Mouse (Mus musculus) liver, embryonic 16.5 days (tissue): ENCODE data around the gene Myl9. TPM values are rescaled to one million over a fixed set of nuclear protein-coding genes. Genes with fewer than 3 reads are reported as not detected.
A peak's percentile ranks its signal among the peaks of the same experiment; 100 is the strongest.

Experiments used
- ATAC-seq: fragments of 200-750 bp; cut with Nextera tagmentation; 2 replicates; pipeline ENCODE4 v1.8.0; 2017; ENCODE audit warnings: low read depth, mild to moderate bottlenecking, moderate number of reproducible peaks, moderate library complexity
- H3K27ac ChIP-seq: fragments of 300-500 bp; sonication (generic); 2 replicates; pipeline ENCODE4 v1.5.1; 2014; ENCODE audit warnings: mild to moderate bottlenecking, low read length
- H3K27me3 ChIP-seq: fragments of 300-500 bp; sonication (generic); 2 replicates; pipeline ENCODE4 v1.6.1; 2014; ENCODE audit warnings: low read depth, low read length, mixed read lengths; ENCODE audit not compliant: control insufficient read depth, insufficient read depth
- H3K36me3 ChIP-seq: fragments of 300-500 bp; sonication (generic); 2 replicates; pipeline ENCODE4 v1.6.1; 2014; ENCODE audit warnings: mild to moderate bottlenecking; ENCODE audit not compliant: control insufficient read depth, insufficient read depth
- H3K4me1 ChIP-seq: fragments of 300-500 bp; sonication (generic); 2 replicates; pipeline ENCODE4 v1.6.1; 2014; ENCODE audit warnings: low read depth, low read length, mixed read lengths; ENCODE audit not compliant: control insufficient read depth
- H3K4me2 ChIP-seq: fragments of 300-500 bp; sonication (generic); 2 replicates; pipeline ENCODE4 v1.6.1; 2014; ENCODE audit warnings: low read depth, low read length, mixed read lengths
- H3K4me3 ChIP-seq: fragments of 300-500 bp; sonication (generic); 2 replicates; pipeline ENCODE4 v1.5.1; 2014; ENCODE audit warnings: low read depth, mild to moderate bottlenecking, low read length
- H3K9ac ChIP-seq: fragments of 300-500 bp; sonication (generic); 2 replicates; pipeline ENCODE4 v1.6.1; 2014; ENCODE audit warnings: low read depth, low read length
- H3K9me3 ChIP-seq: fragments of 300-500 bp; sonication (generic); replicated peaks from 2 replicates; pipeline ENCODE4 v1.6.1; 2016; ENCODE audit warnings: low read length; ENCODE audit not compliant: control insufficient read depth
- WGBS: fragments of 180-500 bp; shearing (Covaris S2); extraction: QIAGEN DNeasy Blood & Tissue Kit; methylation state at CpG from one replicate; pipeline ENCODE4 v1.1.7; 2014; ENCODE audit not compliant: insufficient replicate concordance; 5-methylcytosine and 5-hydroxymethylcytosine counted together
- polyA plus RNA-seq: library from polyadenylated mRNA; unstranded; fragments of >200 nt; fragmentation: Nextera tagmentation; extraction: Ambion mirVana; gene quantifications from 2 replicates; pipeline ENCODE4 v1.2.1, GENCODE M21; 2015

Gene Myl9
- polyA plus RNA-seq, 1 experiment from 2014 or later = 56.1 TPM

- no peak overlapping the region for H3K27ac ChIP-seq
- H3K9me3 ChIP-seq = no peaks in the 10 kb centered on the region
- H3K4me1 ChIP-seq = peaks cover 6% of the 10 kb centered on the region
- no peak overlapping the region for H3K4me3 ChIP-seq
- WGBS = 58% methylated on average over 7 of the region's 7 CpGs
- H3K36me3 ChIP-seq = no peaks in the 10 kb centered on the region
- ATAC-seq = no peak
- H3K4me2 ChIP-seq = no peak overlapping the region
- H3K27me3 ChIP-seq = no peaks in the 10 kb centered on the region
- H3K9ac ChIP-seq = no peak overlapping the region
Measured at GRCm38 (mm10) chr2:156736846-156737245, 38.4 kb upstream of the Myl9 start.

DNA sequence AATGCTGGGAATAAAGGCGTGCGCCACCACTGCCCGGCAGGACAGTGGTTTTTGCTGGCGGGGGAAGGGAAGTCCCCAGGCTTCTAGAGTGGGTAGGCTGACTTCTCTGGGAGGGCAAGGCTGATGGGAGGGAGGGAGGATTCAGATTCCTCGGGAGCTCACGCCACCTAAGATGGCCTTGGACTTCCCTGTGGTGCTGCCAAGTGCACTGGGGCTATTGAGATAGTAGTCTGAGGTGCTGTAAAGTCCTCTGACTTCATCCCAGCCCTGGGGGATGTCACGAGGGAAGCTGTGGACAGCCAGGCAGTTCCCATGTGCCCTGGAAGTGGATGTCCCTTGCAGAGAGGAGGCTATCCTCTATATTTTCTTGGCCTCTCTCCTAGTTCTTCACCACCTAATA lies 37.2 kb upstream of the Myl9 start:
- 71% methylated on average over 7 of the region's 7 CpGs for WGBS

GRCm38 (mm10) chr2:156741265-156741664 lies 34.0 kb upstream of the Myl9 start:
- no peak overlapping the region for H3K9ac ChIP-seq
- WGBS = 68% methylated on average over 9 of the region's 9 CpGs
- no peak overlapping the region for H3K4me3 ChIP-seq
- H3K36me3 ChIP-seq = no peaks in the 10 kb centered on the region
- no peaks in the 10 kb centered on the region for H3K9me3 ChIP-seq
- no peak for ATAC-seq
- H3K4me2 ChIP-seq = no peak overlapping the region
- no peak overlapping the region for H3K27ac ChIP-seq
- no peaks in the 10 kb centered on the region; the same call in 1 of the 2 replicates for H3K4me1 ChIP-seq
- no peaks in the 10 kb centered on the region for H3K27me3 ChIP-seq

More for the DNA sequence above, 37.2 kb upstream of the Myl9 start:
- no peak for ATAC-seq
- Histone ChIP-seq H3K4me1 (no peaks in the 10 kb centered on the region; the same call in none of the 2 replicates), H3K27ac (no peak overlapping the region), H3K27me3 (no peaks in the 10 kb centered on the region), H3K4me2 (no peak overlapping the region), H3K9me3 (no peaks in the 10 kb centered on the region), H3K36me3 (no peaks in the 10 kb centered on the region), H3K9ac (no peak overlapping the region), H3K4me3 (no peak overlapping the region)

GRCm38 (mm10) chr2:156741998-156742397 lies 33.2 kb upstream of the Myl9 start:
- Histone ChIP-seq H3K27me3 (no peaks in the 10 kb centered on the region), H3K36me3 (no peaks in the 10 kb centered on the region), H3K4me3 (no peak overlapping the region), H3K9me3 (no peaks in the 10 kb centered on the region), H3K9ac (no peak overlapping the region), H3K4me1 (no peaks in the 10 kb centered on the region; the same call in 1 of the 2 replicates), H3K4me2 (no peak overlapping the region), H3K27ac (no peak overlapping the region)
- no peak for ATAC-seq
- WGBS = 60% methylated on average over 4 of the region's 4 CpGs

- H3K36me3 ChIP-seq = no peaks in the 10 kb centered on the region
- H3K4me1 ChIP-seq = no peaks in the 10 kb centered on the region; the same call in 1 of the 2 replicates
- H3K4me2 ChIP-seq = no peak overlapping the region
- H3K27ac ChIP-seq = no peak overlapping the region
- peak; percentile 19; the same call in 1 of the 2 replicates for ATAC-seq
- no peak overlapping the region for H3K4me3 ChIP-seq
- H3K9ac ChIP-seq = no peak overlapping the region
- no peaks in the 10 kb centered on the region for H3K27me3 ChIP-seq
- WGBS = 24% methylated on average over 3 of the region's 3 CpGs
- H3K9me3 ChIP-seq = no peaks in the 10 kb centered on the region
Measured at GRCm38 (mm10) chr2:156743248-156743647, 32.0 kb upstream of the Myl9 start.

GRCm38 (mm10) chr2:156744414-156744813 lies 30.8 kb upstream of the Myl9 start:
- H3K4me2 ChIP-seq = no peak overlapping the region
- no peaks in the 10 kb centered on the region for H3K27me3 ChIP-seq
- peaks cover 4% of the 10 kb centered on the region for H3K4me1 ChIP-seq
- 78% methylated on average over 5 of the region's 5 CpGs for WGBS
- no peaks in the 10 kb centered on the region for H3K9me3 ChIP-seq
- no peak overlapping the region for H3K9ac ChIP-seq
- no peak overlapping the region for H3K27ac ChIP-seq
- ATAC-seq = no peak
- no peaks in the 10 kb centered on the region for H3K36me3 ChIP-seq
- no peak overlapping the region for H3K4me3 ChIP-seq

DNA sequence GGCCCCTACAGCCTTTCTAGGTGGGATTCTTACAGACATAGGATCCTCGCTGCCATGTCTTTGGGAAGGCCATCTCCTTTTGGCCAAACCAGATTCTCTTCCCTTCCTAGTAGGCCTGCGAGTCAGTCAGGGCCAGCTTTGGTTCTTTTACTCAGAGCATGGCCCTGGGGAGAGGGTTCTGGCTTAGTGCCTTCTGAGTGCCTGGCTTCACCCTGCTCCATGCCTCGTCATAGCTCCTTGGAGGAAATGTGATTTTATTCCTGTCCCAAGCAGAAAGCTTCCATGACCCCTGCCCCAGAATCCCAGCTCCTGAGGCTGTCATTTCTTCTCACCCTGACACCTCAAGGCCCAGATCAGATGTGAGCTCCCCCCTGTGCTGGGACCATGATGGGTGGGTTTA lies 27.9 kb upstream of the Myl9 start:
- Histone ChIP-seq H3K9me3 (no peaks in the 10 kb centered on the region), H3K27ac (no peak overlapping the region), H3K27me3 (no peaks in the 10 kb centered on the region), H3K4me3 (no peak overlapping the region), H3K9ac (no peak overlapping the region), H3K36me3 (0 out of 2 replicates have a peak, but pooled peaks cover 2% of the 10 kb centered on the region), H3K4me1 (peaks cover 7% of the 10 kb centered on the region), H3K4me2 (no peak overlapping the region)
- ATAC-seq = no peak
- 67% methylated on average over 3 of the region's 3 CpGs for WGBS

- Histone ChIP-seq H3K9ac (no peak overlapping the region), H3K9me3 (no peaks in the 10 kb centered on the region), H3K4me2 (no peak overlapping the region), H3K4me1 (peaks cover 7% of the 10 kb centered on the region), H3K27ac (no peak overlapping the region), H3K36me3 (0 out of 2 replicates have a peak, but pooled peaks cover 2% of the 10 kb centered on the region), H3K27me3 (no peaks in the 10 kb centered on the region), H3K4me3 (no peak overlapping the region)
- ATAC-seq = 0 out of 2 replicates have a peak, but pooled peaks have one; percentile 21
- WGBS = 33% methylated on average over 8 of the region's 8 CpGs
Measured at GRCm38 (mm10) chr2:156749687-156750086, 25.5 kb upstream of the Myl9 start.

DNA sequence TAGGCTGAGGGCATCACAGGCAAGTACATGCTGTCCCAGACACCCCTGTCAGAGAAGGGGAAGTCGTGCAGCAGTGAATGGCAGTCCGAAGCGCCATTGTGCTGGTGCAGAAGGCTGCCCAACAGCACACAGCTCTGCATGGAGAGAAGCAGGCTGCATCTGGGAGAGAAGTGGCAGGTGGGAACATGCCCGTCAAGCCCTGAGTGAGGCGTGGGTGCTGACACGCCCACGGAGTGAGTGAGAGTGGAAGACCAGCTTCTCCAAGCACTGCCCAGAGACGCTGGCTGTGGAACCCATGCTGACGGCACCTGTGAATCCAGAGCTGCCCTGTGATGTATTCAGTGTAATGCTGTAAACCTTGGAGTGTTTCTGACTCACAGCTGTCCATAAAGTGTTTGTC lies 18.3 kb upstream of the Myl9 start:
- Histone ChIP-seq H3K27me3 (no peaks in the 10 kb centered on the region), H3K4me3 (no peak overlapping the region), H3K4me2 (no peak overlapping the region), H3K9me3 (no peaks in the 10 kb centered on the region; the same call in 1 of the 2 replicates), H3K9ac (no peak overlapping the region), H3K4me1 (no peaks in the 10 kb centered on the region), H3K27ac (no peak overlapping the region), H3K36me3 (peaks cover 7% of the 10 kb centered on the region; the same call in 1 of the 2 replicates)
- no peak for ATAC-seq
- 78% methylated on average over 9 of the region's 9 CpGs for WGBS
